Mouse (Mus musculus) heart, adult 11 months (tissue): ENCODE data around the gene Evx2.

Source experiments
- DNase-seq: peaks from one replicate; pipeline ENCODE4 v3.0.0; 2022

Evx2 gene

GRCm38 (mm10) chr2:74695383-74695782, 36.0 kb upstream of the Evx2 start:
- DNase-seq: peak; percentile 62

- DNase-seq: peak; percentile 70
Measured at GRCm38 (mm10) chr2:74694066-74694465, 34.7 kb upstream of the Evx2 start.

GRCm38 (mm10) chr2:74693432-74693827, 34.1 kb upstream of the Evx2 start:
- no peak for DNase-seq

GRCm38 (mm10) chr2:74692808-74693431, 33.6 kb upstream of the Evx2 start:
- DNase-seq: peak; percentile 72

GRCm38 (mm10) chr2:74691995-74692807, 32.8 kb upstream of the Evx2 start:
- DNase-seq: no peak

GRCm38 (mm10) chr2:74691022-74691951, 31.9 kb upstream of the Evx2 start, which contains the start of gene Hoxd10:
TSS of gene Hoxd10 (plus strand) at chr2:74691924.
- peak; percentile 96 for DNase-seq

GRCm38 (mm10) chr2:74690338-74690716, 31.0 kb upstream of the Evx2 start:
- no peak for DNase-seq

GRCm38 (mm10) chr2:74689574-74690337, 30.4 kb upstream of the Evx2 start:
- peak; percentile 76 for DNase-seq

GRCm38 (mm10) chr2:74688795-74689573, 29.6 kb upstream of the Evx2 start:
- peak; percentile 73 for DNase-seq

- peak; percentile 87 for DNase-seq
Measured at GRCm38 (mm10) chr2:74687698-74688555, 28.6 kb upstream of the Evx2 start.

GRCm38 (mm10) chr2:74686988-74687697, 27.8 kb upstream of the Evx2 start:
- DNase-seq: peak; percentile 79

- DNase-seq: peak; percentile 82
Measured at GRCm38 (mm10) chr2:74686301-74686987, 27.1 kb upstream of the Evx2 start.

- peak; percentile 28 for DNase-seq
Measured at GRCm38 (mm10) chr2:74685059-74685603, 25.8 kb upstream of the Evx2 start.

GRCm38 (mm10) chr2:74684106-74684505, 24.7 kb upstream of the Evx2 start:
- DNase-seq: no peak

GRCm38 (mm10) chr2:74683471-74683951, 24.2 kb upstream of the Evx2 start:
- DNase-seq: peak; percentile 82

GRCm38 (mm10) chr2:74682796-74683195, 23.4 kb upstream of the Evx2 start:
- DNase-seq: peak; percentile 76

- DNase-seq: peak; percentile 89
Measured at GRCm38 (mm10) chr2:74681594-74682531, 22.5 kb upstream of the Evx2 start.
